Mouse (Mus musculus): ENCODE results near the gene Arpc5l.

GRCm38 (mm10) chr2:39031611-39032010 lies 26.5 kb downstream of the Arpc5l start:
- TF ChIP-seq POLR2A (IDR thresholded peaks at IDR 0.05; ENCODE audit: borderline replicate concordance, insufficient read depth, low read length) (no peak), CTCF (IDR thresholded peaks at IDR 0.05; ENCODE audit: borderline replicate concordance, insufficient read depth, low read depth, low read length) (no peak)
